Mouse (Mus musculus) kidney, adult 2 months (tissue): ENCODE data around the gene Samm50.

Experiments
- CTCF ChIP-seq: fragments of 200-500 bp; conservative IDR thresholded peaks from 2 replicates; pipeline ENCODE4 v1.5.1; 2011; ENCODE audit warnings: low read depth, mild to moderate bottlenecking, control low read depth, low read length, moderate library complexity, mixed read lengths; ENCODE audit not compliant: insufficient read depth, insufficient read length
- POLR2A ChIP-seq: fragments of 200-500 bp; IDR thresholded peaks from one replicate; pipeline ENCODE4 v1.6.1; 2011; ENCODE audit warnings: low read depth, low read length, control low read depth

DNA sequence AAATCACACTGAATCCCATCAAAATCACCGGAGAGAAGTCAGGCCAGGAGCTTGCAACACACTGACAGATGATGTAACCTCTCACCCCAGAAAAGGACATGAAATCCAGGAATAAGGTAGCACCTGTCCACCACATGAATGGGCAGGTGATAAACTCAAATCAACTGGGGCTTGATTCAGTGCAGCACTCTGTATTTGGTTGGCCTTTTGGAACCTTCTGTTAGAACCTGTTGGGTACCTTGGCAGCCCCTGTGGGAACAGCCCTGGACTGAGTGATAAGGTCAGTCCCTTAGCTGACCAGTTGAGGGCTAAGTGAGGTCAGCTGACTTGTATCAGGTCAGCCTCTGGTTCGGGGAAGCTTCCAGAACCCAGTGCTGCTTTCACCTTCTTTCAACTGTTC is 35.9 kb upstream of the Samm50 start:
- TF ChIP-seq POLR2A: no peak
- TF ChIP-seq CTCF: no peak
